Mouse (Mus musculus) erythroblast, embryonic 14.5 days (primary cell): Measurements from ENCODE around the gene Phf14.

Experiments
- GATA1 ChIP-seq: IDR thresholded peaks from 2 replicates; pipeline ENCODE4 v1.6.1; 2012; ENCODE audit warnings: low read length, inconsistent platforms, mixed read lengths
- TAL1 ChIP-seq: IDR thresholded peaks from 3 replicates; pipeline ENCODE4 v1.6.1; 2012; ENCODE audit warnings: low read length, inconsistent platforms, mixed read lengths

DNA sequence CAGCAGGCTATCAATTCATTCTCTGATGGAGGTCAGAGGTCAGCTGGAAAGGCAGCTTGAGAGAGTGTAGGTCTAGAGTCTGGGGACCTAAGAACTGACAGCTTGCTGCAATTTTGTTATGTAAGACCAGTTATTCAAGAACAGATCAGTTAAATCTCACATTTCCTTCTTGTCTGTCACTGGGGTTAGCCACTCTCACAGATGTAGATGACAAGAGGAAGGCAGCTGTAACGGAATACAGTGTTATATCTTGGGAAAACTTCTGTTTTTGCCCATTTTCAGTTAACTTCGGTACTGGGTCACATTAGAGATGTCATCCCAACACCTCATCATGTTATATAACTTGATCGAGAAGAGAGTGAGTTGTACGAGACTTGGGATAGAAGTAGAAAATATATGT, 219.7 kb downstream of the Phf14 start:
- TF ChIP-seq GATA1 = no peak
- no peak for TF ChIP-seq TAL1
